In the genomic region with DNA sequence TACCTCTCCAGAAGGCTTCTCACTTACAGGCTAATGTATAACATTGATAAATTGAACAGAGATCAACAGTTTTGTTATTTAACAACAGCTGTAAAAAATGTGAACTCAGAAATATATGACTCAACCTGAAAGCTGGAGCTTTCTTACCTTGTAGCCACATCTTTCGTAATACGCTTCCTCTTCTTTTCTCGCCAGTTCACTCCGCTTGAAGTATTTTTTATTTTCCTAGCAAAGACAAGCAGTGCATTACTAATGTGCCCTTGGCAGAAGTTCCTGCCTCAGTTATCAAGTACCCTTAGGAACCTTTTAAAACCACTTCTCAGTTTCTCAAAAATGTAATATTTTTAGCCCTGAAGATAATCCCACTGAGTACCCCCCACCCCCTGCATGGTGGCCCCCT, we compare ENCODE assay signal across 30 mouse cellular contexts. TPM values are rescaled to one million over a fixed set of nuclear protein-coding genes. Genes with fewer than 3 reads are reported as not detected.
A peak's percentile ranks its signal among the peaks of the same experiment; 100 is the strongest.
DNase-seq lines count a peak whose midpoint lies in the region; ATAC-seq and TF ChIP-seq lines count a peak whose summit lies in the region.
"Had no signal": no experiment of that assay in that cellular context is flagged by ENCODE, and none has a peak within 500 bp of the region (broad histone marks: within the 10 kb centered on the region; RNA-seq: fewer than 3 reads in every experiment).

No protein-coding gene starts in this region.

- peaks cover 11% of the 10 kb centered on the region for H3K36me3 ChIP-seq in lung, embryonic 16.5 days (ENCODE audit: control insufficient read depth, insufficient read depth, low read length)
- H3K36me3 ChIP-seq in CH12.LX (replicated peaks in 1 of 2; ENCODE audit: control insufficient read depth in 1 of 2, insufficient read depth in 1 of 2, low read length in 1 of 2), result peaks cover 27 to 41% of the 10 kb centered on the region in 2 experiments
- peaks cover 46% of the 10 kb centered on the region for H3K36me3 ChIP-seq in embryonic facial prominence, embryonic 10.5 days (replicated peaks)

- TF ChIP-seq CTCF in CH12.LX (conservative IDR thresholded peaks at IDR 0.05 in 1 of 2, IDR thresholded peaks at IDR 0.05 in 1 of 2; ENCODE audit: low read depth in 2 of 2, low read length in 2 of 2), result no peak

- peak; percentile 73 for ATAC-seq in lung, embryonic 16.5 days (ENCODE audit: low read depth)
- 0 out of 2 replicates have a peak, but pooled peaks have one; percentile 12 for ATAC-seq in granulocyte monocyte progenitor cell, adult 5-6 weeks (replicated peaks; ENCODE audit: poor library complexity, severe bottlenecking)
- ATAC-seq: activated CD4-positive, CD25-positive, alpha-beta regulatory T cell, adult 4 months; forebrain, embryonic 13.5 days; hindbrain, postnatal 0 days; intestine, embryonic 16.5 days; liver, embryonic 12.5 days had no signal

- H3K27ac ChIP-seq in lung, embryonic 16.5 days (ENCODE audit: low read length), result peak overlapping the region; percentile 53
- H3K27ac ChIP-seq in CH12.LX (ENCODE audit: insufficient read depth, low read depth), result no peak overlapping the region
- no peak overlapping the region for H3K27ac ChIP-seq in embryonic facial prominence, embryonic 10.5 days (replicated peaks)
- H3K27ac ChIP-seq: forebrain, embryonic 13.5 days; hindbrain, embryonic 12.5 days; hindbrain, postnatal 0 days; left cerebral cortex, adult 2 months; limb, embryonic 13.5 days; liver, embryonic 12.5 days; midbrain, embryonic 12.5 days; neural tube, embryonic 13.5 days had no signal

- WGBS in lung, embryonic 16.5 days, result 66% methylated on average over 4 of the region's 4 CpGs
- WGBS in embryonic facial prominence, embryonic 10.5 days, result 95% methylated on average over 4 of the region's 4 CpGs

- H3K4me1 ChIP-seq in lung, embryonic 16.5 days (replicated peaks; ENCODE audit: control insufficient read depth, insufficient read depth, low read length), result peaks cover 15% of the 10 kb centered on the region
- H3K4me1 ChIP-seq in CH12.LX (ENCODE audit: control insufficient read depth in 1 of 2, insufficient read depth in 2 of 2), result peaks cover 4 to 21% of the 10 kb centered on the region in 2 experiments; a peak in 2 of 4 replicates
- peaks cover 17% of the 10 kb centered on the region for H3K4me1 ChIP-seq in embryonic facial prominence, embryonic 10.5 days

- H3K27me3 ChIP-seq in lung, embryonic 16.5 days (ENCODE audit: control insufficient read depth, insufficient read depth, low read depth, low read length), result no peaks in the 10 kb centered on the region
- no peaks in the 10 kb centered on the region for H3K27me3 ChIP-seq in CH12.LX (replicated peaks)
- H3K27me3 ChIP-seq in embryonic facial prominence, embryonic 10.5 days (replicated peaks; ENCODE audit: low read depth, poor library complexity, severe bottlenecking), result no peaks in the 10 kb centered on the region
- H3K27me3 ChIP-seq: forebrain, embryonic 13.5 days; hindbrain, embryonic 12.5 days; limb, embryonic 13.5 days; liver, embryonic 12.5 days; midbrain, embryonic 12.5 days; neural tube, embryonic 13.5 days had no signal

- dilution Hi-C loops in CH12.LX (cut with MboI; ENCODE audit: extremely low pct_ligation_motif_present, extremely low pct_unique_long_range_greater_than_20kb, low sequenced_read_pairs), result no loop called here

- peak; percentile 44; the same call in 1 of the 2 replicates for TF ChIP-seq EP300 in CH12.LX (IDR thresholded peaks at IDR 0.05; ENCODE audit: low read length)

- TF ChIP-seq RAD21 in CH12.LX (IDR thresholded peaks at IDR 0.05; ENCODE audit: low read depth, low read length), result no peak

- no peak overlapping the region for H3K9ac ChIP-seq in lung, embryonic 16.5 days (ENCODE audit: low read length)
- no peak overlapping the region for H3K9ac ChIP-seq in CH12.LX (ENCODE audit: insufficient read depth, low read depth)
- H3K9ac ChIP-seq: forebrain, embryonic 13.5 days; hindbrain, embryonic 12.5 days; limb, embryonic 13.5 days; liver, embryonic 12.5 days; midbrain, embryonic 12.5 days; neural tube, embryonic 13.5 days had no signal

- no peak overlapping the region for H3K4me3 ChIP-seq in lung, embryonic 16.5 days (ENCODE audit: low read length)
- H3K4me3 ChIP-seq in CH12.LX (replicated peaks in 1 of 3; ENCODE audit: low read depth in 2 of 3, low read length in 2 of 3, poor library complexity in 1 of 3), result no peak overlapping the region
- no peak overlapping the region for H3K4me3 ChIP-seq in embryonic facial prominence, embryonic 10.5 days
- H3K4me3 ChIP-seq: forebrain, embryonic 13.5 days; hindbrain, embryonic 12.5 days; left cerebral cortex, adult 2 months; limb, embryonic 13.5 days; liver, embryonic 12.5 days; midbrain, embryonic 12.5 days; neural tube, embryonic 13.5 days had no signal

- in situ Hi-C loops in CH12.LX (cut with MboI; ENCODE audit: low pct_ligation_motif_present, low pct_unique_long_range_greater_than_20kb, low sequenced_read_pairs), result loop anchor here (25.0 kb wide), 1 partner anchor 214 kb away; no protein-coding TSS in a partner anchor

- H3K9me3 ChIP-seq in lung, embryonic 16.5 days (ENCODE audit: control insufficient read depth, low read length), result no peaks in the 10 kb centered on the region
- H3K9me3 ChIP-seq in CH12.LX (replicated peaks; ENCODE audit: low read length), result no peaks in the 10 kb centered on the region
- H3K9me3 ChIP-seq in embryonic facial prominence, embryonic 10.5 days, result no peaks in the 10 kb centered on the region
- H3K9me3 ChIP-seq: forebrain, embryonic 13.5 days; hindbrain, embryonic 12.5 days; limb, embryonic 13.5 days; liver, embryonic 12.5 days; midbrain, embryonic 12.5 days; neural tube, embryonic 13.5 days had no signal

- H3K4me2 ChIP-seq in lung, embryonic 16.5 days (ENCODE audit: low read depth, low read length), result no peak overlapping the region
- H3K4me2 ChIP-seq in CH12.LX (ENCODE audit: insufficient read depth, low read depth, poor library complexity, severe bottlenecking), result no peak overlapping the region
- H3K4me2 ChIP-seq: forebrain, embryonic 13.5 days; heart, embryonic 11.5 days; hindbrain, embryonic 12.5 days; limb, embryonic 13.5 days; liver, embryonic 12.5 days; midbrain, embryonic 12.5 days; neural tube, embryonic 13.5 days had no signal

- peaks cover 34% of the 10 kb centered on the region for H3K79me2 ChIP-seq in CH12.LX (replicated peaks; ENCODE audit: control insufficient read depth, extremely low read depth, insufficient read depth, poor library complexity, severe bottlenecking)

- DNase-seq in lung, postnatal 4 days, result no peak
- peak; percentile 21 for DNase-seq in A20 (ENCODE audit: low read depth, low spot score)
- peak; percentile 17 for DNase-seq in CH12.LX (ENCODE audit: extremely low read depth)
- DNase-seq in layer of hippocampus, adult 9-10 months (ENCODE audit: low spot score), result no peak
- no peak for DNase-seq in embryonic facial prominence, embryonic 10.5 days (ENCODE audit: low spot score)
- DNase-seq: adrenal gland, adult 2 months; adrenal gland, postnatal 36 days; cerebellum, adult 18-20 months; cerebellum, postnatal 25 days; gastrocnemius, postnatal 25 days; heart, adult 18-20 months; heart, postnatal 36 days; kidney, adult 8-10 months; kidney, postnatal 10 days; right cerebral cortex, postnatal 4 days; thymus, adult 2 months; thymus, postnatal 36 days had no signal

- no peak for TF ChIP-seq POLR2A in CH12.LX (IDR thresholded peaks at IDR 0.05; ENCODE audit: low read depth, low read length)

TF ChIP-seq in CH12.LX, 34 proteins besides CTCF, POLR2A, EP300 and RAD21:
- 0 out of 2 replicates have a peak, but pooled peaks have one; percentile 1 for TF ChIP-seq ZNF384 (IDR thresholded peaks at IDR 0.05; ENCODE audit: low read depth, low read length)
- TF ChIP-seq MXI1 (IDR thresholded peaks at IDR 0.05; ENCODE audit: low read depth, low read length), result no peak
- TF ChIP-seq IRF4 (IDR thresholded peaks at IDR 0.05; ENCODE audit: low read depth, low read length), result peak; percentile 56; the same call in 1 of the 2 replicates
- TF ChIP-seq JUND (conservative IDR thresholded peaks at IDR 0.05; ENCODE audit: low read depth, low read length), result 0 out of 2 replicates have a peak, but pooled peaks have one; percentile 29

RNA-seq across cellular contexts. Expression of a gene that starts 3.8 kb away (rescaled TPM):
- 47.7 and 47.9 TPM in 2 replicates for polyA plus RNA-seq in lung, embryonic 16.5 days (2015; fragmentation: Nextera tagmentation; extraction: Ambion mirVana)
- total RNA-seq in CH12.LX (2012; rRNA removed) (23.5 and 23.8 TPM in 2 replicates), CH12.LX (2014; rRNA removed) (35.0 and 37.1 TPM in 2 replicates)
- 37.6 and 38.5 TPM in 2 replicates for polyA plus RNA-seq in CH12.LX (2012; ENCODE audit: insufficient read length, low read depth)
- total RNA-seq in granulocyte monocyte progenitor cell, adult 5-6 weeks (2014; fragmentation: Nextera tagmentation), result 36.8 and 38.4 TPM in 2 replicates
- 42.6 and 66.3 TPM in 2 replicates for total RNA-seq in granulocyte monocyte progenitor cell, adult 5-6 weeks (2017)
- 38.0 and 38.4 TPM in 2 replicates for polyA plus RNA-seq in embryonic facial prominence, embryonic 10.5 days (2016; fragmentation: Nextera tagmentation; extraction: Ambion mirVana)

Comparison
In these comparisons a context has a peak if more than half of its experiments do, and no peak if none do; other contexts are left out.
1. DNase-seq: peak in A20 (single experiment) and CH12.LX (single experiment); none in lung, postnatal 4 days (0 of 2), layer of hippocampus, adult 9-10 months (single experiment) and embryonic facial prominence, embryonic 10.5 days (single experiment).